Mouse (Mus musculus): Measurements from ENCODE around the gene Itga7. TPM values are rescaled to one million over a fixed set of nuclear protein-coding genes. Genes with fewer than 3 reads are reported as not detected.
"Not testable (repeated sequence)": the region's sequence is repeated elsewhere in the genome, so short reads cannot be mapped to it uniquely, and the experiment has no call there.

Itga7 gene
- polyA plus RNA-seq, 1 experiment from 2014 or later = 3.4 TPM

DNA sequence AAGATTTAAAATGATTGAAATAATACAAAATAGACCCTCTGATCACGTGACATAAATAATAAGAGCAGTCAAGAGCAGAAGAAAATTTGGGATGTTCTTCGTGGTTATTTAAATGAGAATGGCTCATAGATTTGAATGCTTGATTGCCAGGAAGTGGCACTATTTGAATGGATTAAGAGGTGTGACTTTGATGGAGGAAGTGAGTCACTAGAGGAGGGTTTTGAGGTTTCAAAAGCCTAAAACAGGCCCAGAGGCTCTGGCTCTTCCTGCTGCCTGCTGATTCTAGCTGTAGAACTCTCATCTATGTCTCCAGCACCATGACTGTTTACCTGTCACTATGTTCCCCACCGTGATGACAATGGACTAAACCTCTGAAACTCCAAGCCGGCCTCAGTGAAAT, 39.2 kb downstream of the Itga7 start:
- no peaks in the 10 kb centered on the region for H3K27me3 ChIP-seq (ENCODE audit: control insufficient read depth, insufficient read depth, low read length)
- H3K4me3 ChIP-seq (replicated peaks; ENCODE audit: low read depth, low read length) = no peak overlapping the region
- H3K4me1 ChIP-seq (ENCODE audit: control insufficient read depth, insufficient read depth, low read length) = no peaks in the 10 kb centered on the region
- no peak overlapping the region for H3K4me2 ChIP-seq (ENCODE audit: low read length)
- no peak overlapping the region for H3K9ac ChIP-seq (replicated peaks; ENCODE audit: low read length)
- DNase-seq = no peak
- WGBS = 73% methylated on average over 4 of the region's 4 CpGs
- H3K27ac ChIP-seq (replicated peaks; ENCODE audit: low read depth, low read length) = no peak overlapping the region
- no peak for ATAC-seq (ENCODE audit: low FRiP score, low TSS enrichment)
- H3K36me3 ChIP-seq (ENCODE audit: control insufficient read depth, insufficient read depth, low read length) = no peaks in the 10 kb centered on the region
- no peaks in the 10 kb centered on the region for H3K9me3 ChIP-seq (ENCODE audit: control insufficient read depth, low read length)

GRCm38 (mm10) chr10:128976395-128976794, 42.8 kb downstream of the Itga7 start:
- H3K27ac ChIP-seq (replicated peaks; ENCODE audit: low read depth, low read length) = no peak overlapping the region
- no peak overlapping the region for H3K4me2 ChIP-seq (ENCODE audit: low read length)
- no peaks in the 10 kb centered on the region for H3K27me3 ChIP-seq (ENCODE audit: control insufficient read depth, insufficient read depth, low read length)
- no peak overlapping the region for H3K9ac ChIP-seq (replicated peaks; ENCODE audit: low read length)
- WGBS = 71% methylated on average over 3 of the region's 3 CpGs
- ATAC-seq (ENCODE audit: low FRiP score, low TSS enrichment) (no peak), DNase-seq (no peak)
- H3K4me1 ChIP-seq (ENCODE audit: control insufficient read depth, insufficient read depth, low read length) = no peaks in the 10 kb centered on the region
- no peaks in the 10 kb centered on the region for H3K9me3 ChIP-seq (ENCODE audit: control insufficient read depth, low read length)
- H3K36me3 ChIP-seq (ENCODE audit: control insufficient read depth, insufficient read depth, low read length) = no peaks in the 10 kb centered on the region
- H3K4me3 ChIP-seq (replicated peaks; ENCODE audit: low read depth, low read length) = no peak overlapping the region

DNA sequence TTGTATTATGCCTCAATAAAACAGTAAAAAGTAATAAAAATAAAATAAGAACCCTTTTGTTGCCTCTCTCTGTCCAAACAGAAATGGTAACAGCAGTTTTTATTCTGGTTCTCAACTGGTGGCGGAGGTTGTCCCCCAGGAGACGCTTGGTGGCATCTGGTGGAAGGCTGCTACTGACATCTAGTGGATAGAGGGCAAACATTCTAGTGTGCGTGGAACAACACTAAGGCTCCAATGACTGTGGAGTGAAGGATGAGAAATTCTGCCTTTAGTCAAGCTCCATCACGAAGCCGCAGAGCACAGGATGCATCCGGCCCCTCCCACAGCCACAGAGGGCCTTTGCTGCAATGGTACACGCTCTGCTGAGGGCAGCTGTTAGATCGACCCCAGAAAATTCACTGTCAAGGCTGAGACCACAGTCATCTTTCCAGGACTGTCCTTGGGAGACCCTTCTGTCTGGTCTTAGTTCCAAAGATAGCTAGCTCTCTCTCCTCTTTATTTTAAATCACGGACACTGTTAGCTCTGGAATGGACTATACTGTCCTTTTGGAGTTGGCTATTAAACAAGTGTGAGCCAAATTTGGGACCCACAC, 44.0 kb downstream of the Itga7 start:
- ATAC-seq (ENCODE audit: low FRiP score, low TSS enrichment) = peak; percentile 77
- 27% methylated on average over 9 of the region's 9 CpGs for WGBS
- H3K9ac ChIP-seq (replicated peaks; ENCODE audit: low read length) = no peak overlapping the region

GRCm38 (mm10) chr10:128980644-128981365, 47.2 kb downstream of the Itga7 start:
- WGBS = 87% methylated on average over 3 of the region's 3 CpGs

More for the DNA sequence above, 44.0 kb downstream of the Itga7 start:
- no peak overlapping the region for H3K4me3 ChIP-seq (replicated peaks; ENCODE audit: low read depth, low read length)
- no peaks in the 10 kb centered on the region for H3K36me3 ChIP-seq (ENCODE audit: control insufficient read depth, insufficient read depth, low read length)
- H3K27ac ChIP-seq (replicated peaks; ENCODE audit: low read depth, low read length) = no peak overlapping the region
- no peaks in the 10 kb centered on the region for H3K4me1 ChIP-seq (ENCODE audit: control insufficient read depth, insufficient read depth, low read length)
- no peak overlapping the region for H3K4me2 ChIP-seq (ENCODE audit: low read length)
- no peaks in the 10 kb centered on the region for H3K27me3 ChIP-seq (ENCODE audit: control insufficient read depth, insufficient read depth, low read length)
- H3K9me3 ChIP-seq (ENCODE audit: control insufficient read depth, low read length) = no peaks in the 10 kb centered on the region
- peak; percentile 85 for DNase-seq

DNA sequence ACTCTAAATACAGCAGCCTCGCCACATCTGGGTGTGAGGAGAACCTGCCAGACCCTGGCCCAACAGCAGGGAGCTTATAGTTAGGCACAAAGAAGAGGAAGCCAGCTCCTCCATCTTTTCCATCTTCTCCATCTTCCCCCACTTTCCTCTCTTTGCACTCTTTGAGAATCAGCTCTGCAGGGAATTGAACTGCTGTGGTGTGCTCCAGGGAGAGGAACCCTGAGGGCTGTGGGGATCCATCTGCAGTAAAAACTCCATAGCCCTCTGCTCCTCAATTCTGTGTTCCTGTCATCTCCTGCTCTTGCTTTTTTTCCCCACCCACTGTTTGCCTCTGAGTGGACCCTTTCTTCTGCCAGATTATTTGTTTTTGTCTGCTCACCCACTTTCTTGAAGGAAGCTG, 55.5 kb downstream of the Itga7 start, which contains the start of gene Olfr9:
Gene Olfr9 (plus strand): TSS at position 301 of the 400 bp plus-strand sequence.
- not testable (repeated sequence) for H3K4me1 ChIP-seq (ENCODE audit: control insufficient read depth, insufficient read depth, low read length); H3K9ac ChIP-seq (replicated peaks; ENCODE audit: low read length); H3K27me3 ChIP-seq (ENCODE audit: control insufficient read depth, insufficient read depth, low read length); H3K27ac ChIP-seq (replicated peaks; ENCODE audit: low read depth, low read length); ATAC-seq (ENCODE audit: low FRiP score, low TSS enrichment); H3K36me3 ChIP-seq (ENCODE audit: control insufficient read depth, insufficient read depth, low read length); DNase-seq; H3K9me3 ChIP-seq (ENCODE audit: control insufficient read depth, low read length); H3K4me3 ChIP-seq (replicated peaks; ENCODE audit: low read depth, low read length); H3K4me2 ChIP-seq (ENCODE audit: low read length)
- WGBS = 60% methylated on average over 1 of the region's 1 CpGs

More at GRCm38 (mm10) chr10:128980644-128981365, 47.2 kb downstream of the Itga7 start:
- H3K4me2 ChIP-seq (ENCODE audit: low read length) = no peak overlapping the region
- H3K27ac ChIP-seq (replicated peaks; ENCODE audit: low read depth, low read length) = no peak overlapping the region
- no peaks in the 10 kb centered on the region for H3K4me1 ChIP-seq (ENCODE audit: control insufficient read depth, insufficient read depth, low read length)
- no peaks in the 10 kb centered on the region for H3K9me3 ChIP-seq (ENCODE audit: control insufficient read depth, low read length)
- ATAC-seq (ENCODE audit: low FRiP score, low TSS enrichment) (no peak; the same call in 1 of the 2 replicates), DNase-seq (no peak)
- H3K27me3 ChIP-seq (ENCODE audit: control insufficient read depth, insufficient read depth, low read length) = no peaks in the 10 kb centered on the region
- H3K9ac ChIP-seq (replicated peaks; ENCODE audit: low read length) = no peak overlapping the region
- no peak overlapping the region for H3K4me3 ChIP-seq (replicated peaks; ENCODE audit: low read depth, low read length)
- H3K36me3 ChIP-seq (ENCODE audit: control insufficient read depth, insufficient read depth, low read length) = no peaks in the 10 kb centered on the region

GRCm38 (mm10) chr10:128990129-128990850, 56.7 kb downstream of the Itga7 start:
- 80% methylated on average over 5 of the region's 10 CpGs for WGBS
- not testable (repeated sequence) for H3K27me3 ChIP-seq (ENCODE audit: control insufficient read depth, insufficient read depth, low read length); DNase-seq; ATAC-seq (ENCODE audit: low FRiP score, low TSS enrichment); H3K9ac ChIP-seq (replicated peaks; ENCODE audit: low read length); H3K36me3 ChIP-seq (ENCODE audit: control insufficient read depth, insufficient read depth, low read length); H3K4me1 ChIP-seq (ENCODE audit: control insufficient read depth, insufficient read depth, low read length); H3K4me2 ChIP-seq (ENCODE audit: low read length); H3K27ac ChIP-seq (replicated peaks; ENCODE audit: low read depth, low read length); H3K4me3 ChIP-seq (replicated peaks; ENCODE audit: low read depth, low read length); H3K9me3 ChIP-seq (ENCODE audit: control insufficient read depth, low read length)

- Histone ChIP-seq H3K36me3 (ENCODE audit: control insufficient read depth, insufficient read depth, low read length) (no peaks in the 10 kb centered on the region), H3K9ac (replicated peaks; ENCODE audit: low read length) (no peak overlapping the region), H3K27me3 (ENCODE audit: control insufficient read depth, insufficient read depth, low read length) (no peaks in the 10 kb centered on the region), H3K4me2 (ENCODE audit: low read length) (no peak overlapping the region), H3K9me3 (ENCODE audit: control insufficient read depth, low read length) (no peaks in the 10 kb centered on the region), H3K4me1 (ENCODE audit: control insufficient read depth, insufficient read depth, low read length) (no peaks in the 10 kb centered on the region), H3K27ac (replicated peaks; ENCODE audit: low read depth, low read length) (no peak overlapping the region), H3K4me3 (replicated peaks; ENCODE audit: low read depth, low read length) (no peak overlapping the region)
- ATAC-seq (ENCODE audit: low FRiP score, low TSS enrichment) (no peak), DNase-seq (no peak)
Observed at GRCm38 (mm10) chr10:128990994-128991393, 57.4 kb downstream of the Itga7 start.

DNA sequence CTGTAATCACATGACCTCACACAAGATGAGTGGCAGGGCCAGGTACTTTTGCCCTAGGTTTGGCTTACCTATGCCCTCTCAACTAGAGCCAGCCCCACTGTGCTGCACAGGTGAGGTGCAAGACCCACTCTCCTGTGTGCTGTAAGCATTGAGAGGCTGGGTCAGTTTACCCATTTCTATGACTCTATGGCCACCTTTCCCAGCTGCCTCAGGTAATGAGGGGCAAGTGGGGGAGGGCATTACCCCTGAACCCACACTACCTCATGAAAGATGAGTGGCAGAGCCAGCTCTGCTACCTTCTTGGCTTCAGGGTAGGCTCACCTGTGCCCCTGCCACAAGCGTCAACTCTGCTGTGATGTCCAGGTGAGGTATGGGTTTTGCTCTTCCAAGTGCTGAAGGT, 62.2 kb downstream of the Itga7 start:
- H3K4me3 ChIP-seq (replicated peaks; ENCODE audit: low read depth, low read length) = no peak overlapping the region
- 93% methylated on average over 1 of the region's 1 CpGs for WGBS
- H3K9me3 ChIP-seq (ENCODE audit: control insufficient read depth, low read length) = no peaks in the 10 kb centered on the region

More for the DNA sequence above, 62.2 kb downstream of the Itga7 start:
- Histone ChIP-seq H3K36me3 (ENCODE audit: control insufficient read depth, insufficient read depth, low read length) (no peaks in the 10 kb centered on the region), H3K27ac (replicated peaks; ENCODE audit: low read depth, low read length) (no peak overlapping the region), H3K27me3 (ENCODE audit: control insufficient read depth, insufficient read depth, low read length) (no peaks in the 10 kb centered on the region), H3K9ac (replicated peaks; ENCODE audit: low read length) (no peak overlapping the region), H3K4me1 (ENCODE audit: control insufficient read depth, insufficient read depth, low read length) (no peaks in the 10 kb centered on the region), H3K4me2 (ENCODE audit: low read length) (no peak overlapping the region)
- DNase-seq (no peak), ATAC-seq (ENCODE audit: low FRiP score, low TSS enrichment) (no peak; the same call in 1 of the 2 replicates)
